Mouse (Mus musculus) urinary bladder, postnatal 4 days (tissue): ENCODE measurements around the gene Nrp2.

Experiments used
- DNase-seq, 2 experiments: peaks; one replicate each; pipeline ENCODE4 v3.0.0; 2021 to 2022; ENCODE audit warnings: low spot score in 2 of 2

The Nrp2 gene

GRCm38 (mm10) chr1:62751011-62752006 is 48.2 kb downstream of the Nrp2 start:
- no peak for DNase-seq

DNA sequence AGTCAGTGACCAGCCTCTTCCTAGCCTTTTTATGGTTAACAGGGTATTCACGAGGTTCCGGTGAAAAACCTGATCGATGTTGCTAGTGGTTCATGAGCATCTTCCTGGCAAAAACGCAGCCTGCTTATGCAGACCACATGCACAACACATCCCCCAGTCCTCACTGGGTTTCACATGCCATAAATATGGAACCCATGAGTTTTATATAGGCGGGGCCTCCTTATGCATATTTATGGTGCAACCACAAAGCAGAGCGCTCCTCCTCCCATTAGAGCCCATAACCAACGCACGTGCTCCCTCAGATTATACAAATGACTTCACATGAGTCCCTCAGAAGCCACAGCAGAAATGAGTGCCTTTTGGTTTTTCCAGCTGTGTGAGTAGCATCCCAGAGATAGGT is 49.0 kb downstream of the Nrp2 start:
- no peak for DNase-seq

- DNase-seq, result no peak
These were observed 49.7 kb downstream of the Nrp2 start for GRCm38 (mm10) chr1:62752661-62753333.

- no peak for DNase-seq
These were observed 51.2 kb downstream of the Nrp2 start for GRCm38 (mm10) chr1:62754066-62754835.

GRCm38 (mm10) chr1:62760086-62760485 is 57.0 kb downstream of the Nrp2 start:
- DNase-seq, result no peak

GRCm38 (mm10) chr1:62760565-62760964 is 57.5 kb downstream of the Nrp2 start:
- DNase-seq, result no peak

DNA sequence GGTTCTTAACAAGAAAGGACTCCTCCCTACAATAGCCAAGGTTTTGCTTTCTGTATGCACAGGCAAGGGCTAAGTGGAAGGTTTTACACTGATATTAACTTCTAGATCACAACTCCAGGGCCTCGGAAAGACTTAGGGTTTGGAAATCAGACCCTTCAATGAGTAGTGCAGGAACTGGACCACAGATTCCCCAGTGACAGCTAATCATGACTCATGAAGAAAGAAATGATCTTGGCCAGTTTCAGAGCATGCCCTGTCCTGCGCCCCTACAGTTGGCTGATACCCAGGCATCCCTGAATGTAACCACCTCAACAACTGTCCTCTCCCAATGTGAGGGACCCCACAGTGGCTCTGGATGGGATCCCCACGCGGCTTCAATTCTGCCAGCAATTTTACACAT is 60.7 kb downstream of the Nrp2 start:
- no peak for DNase-seq

DNA sequence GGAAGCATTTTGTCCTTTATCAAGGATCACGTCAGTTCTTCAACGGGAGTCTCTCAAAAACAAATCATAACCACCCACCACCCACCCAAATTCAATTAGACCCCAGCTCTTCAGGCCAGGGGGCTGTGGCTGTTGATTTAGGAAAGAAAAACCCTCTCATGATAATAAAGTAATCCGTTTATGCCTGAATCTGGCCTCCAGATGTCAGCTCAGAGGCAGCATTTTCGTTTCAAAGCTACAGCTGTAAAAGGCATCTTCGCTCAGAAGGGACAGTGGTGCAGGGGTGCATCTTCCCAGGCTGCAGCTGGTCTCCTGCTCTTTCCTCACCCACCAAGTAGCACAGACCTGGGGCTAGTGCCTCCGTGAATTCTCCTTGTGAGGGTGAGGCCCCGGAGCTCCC is 62.1 kb downstream of the Nrp2 start:
- no peak for DNase-seq

DNA sequence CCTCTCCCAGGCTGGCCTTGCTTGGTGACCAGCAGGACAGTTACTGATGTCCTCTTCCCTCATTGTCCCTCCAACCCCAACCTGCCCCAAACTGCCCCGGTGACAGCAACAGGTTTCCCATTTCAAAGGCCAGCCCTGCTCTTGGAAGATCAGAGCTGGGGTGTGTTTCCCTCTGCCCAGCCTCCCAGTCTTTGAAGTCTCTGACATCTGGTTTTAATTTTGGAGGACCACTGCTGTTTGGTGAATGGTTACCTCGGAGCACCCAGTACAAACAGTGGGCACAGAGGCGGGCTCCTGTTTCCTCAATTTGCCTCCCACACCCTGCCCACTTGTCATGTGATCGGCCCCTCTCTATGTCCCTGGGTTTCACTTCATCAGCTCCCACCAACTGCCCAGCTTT is 63.7 kb downstream of the Nrp2 start:
- DNase-seq, result no peak

DNA sequence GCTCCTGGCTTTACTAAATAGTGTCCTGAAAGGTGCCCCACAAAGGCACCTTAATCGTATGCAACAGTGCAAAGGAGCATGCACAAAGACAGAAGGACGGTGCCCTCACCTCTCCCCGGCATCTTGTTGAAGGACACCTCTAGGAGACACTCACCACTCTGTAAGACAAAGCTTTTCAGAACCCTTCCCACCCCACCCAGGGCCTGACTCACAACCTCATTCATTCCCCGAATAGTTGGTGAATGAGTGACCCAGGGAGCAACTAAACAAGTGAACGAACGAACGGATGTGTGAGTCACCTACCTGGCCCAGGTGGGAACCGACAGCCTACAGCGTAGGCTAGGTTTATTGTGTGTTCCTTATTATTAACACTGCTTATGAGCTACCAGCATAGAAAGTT is 64.5 kb downstream of the Nrp2 start:
- DNase-seq, result no peak

GRCm38 (mm10) chr1:62770576-62770975 is 67.5 kb downstream of the Nrp2 start:
- no peak for DNase-seq

- DNase-seq, result no peak
These were observed 69.3 kb downstream of the Nrp2 start for GRCm38 (mm10) chr1:62772391-62772790.

DNA sequence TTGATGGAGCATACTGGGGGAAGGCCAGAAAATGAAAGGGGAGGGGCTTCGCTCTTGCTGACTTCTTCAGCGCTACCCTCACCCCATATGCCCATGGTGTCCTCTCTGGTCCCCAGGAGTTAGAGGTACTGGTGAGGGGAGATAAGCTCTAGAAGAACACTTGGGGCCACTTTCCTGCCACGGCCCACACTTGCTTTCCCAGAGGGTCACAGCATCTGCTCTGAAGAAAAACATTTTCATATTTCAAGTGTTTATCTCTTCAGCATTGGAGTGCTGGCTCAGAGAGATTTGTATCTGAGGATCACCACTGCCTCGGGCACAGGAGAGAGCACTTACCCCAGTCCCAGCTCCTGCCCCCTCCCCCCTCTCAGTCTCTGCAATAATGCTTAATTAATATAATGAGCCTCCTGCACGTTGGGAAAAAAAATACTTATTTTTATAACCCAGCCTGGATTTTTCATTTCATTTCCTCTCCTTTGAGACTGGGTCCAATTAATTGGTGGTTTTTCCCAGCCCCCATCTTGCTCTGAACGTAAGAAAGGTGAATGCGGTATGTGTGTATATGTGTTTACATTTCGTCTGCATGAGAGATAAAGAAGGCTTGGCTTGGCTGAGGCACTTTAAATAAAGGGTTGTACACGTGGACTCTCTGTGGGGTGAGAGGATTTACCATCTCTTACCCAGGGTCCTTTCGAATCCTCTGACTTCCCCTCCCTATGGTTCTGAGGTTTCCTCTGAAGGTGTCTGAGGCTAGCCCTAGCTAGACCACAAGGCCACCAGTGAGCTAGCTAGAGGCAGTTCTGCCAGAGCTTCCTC is 70.2 kb downstream of the Nrp2 start:
- DNase-seq, result no peak

DNA sequence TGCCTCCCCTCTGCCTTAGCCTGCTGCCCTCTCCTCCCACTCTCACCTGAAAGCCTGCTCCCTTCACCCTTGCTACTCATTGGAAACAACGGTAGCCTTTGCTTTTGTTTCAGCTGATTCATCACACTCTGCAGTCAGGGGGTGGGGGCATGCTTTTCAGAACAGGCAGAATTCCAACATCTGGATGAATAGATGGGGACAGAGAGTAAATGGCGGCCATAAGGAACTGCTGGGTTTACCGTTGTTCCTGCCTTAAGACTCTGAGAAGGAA is 70.8 kb downstream of the Nrp2 start:
- no peak for DNase-seq

- no peak for DNase-seq
These were observed 71.5 kb downstream of the Nrp2 start for GRCm38 (mm10) chr1:62774288-62775218.

- no peak for DNase-seq
These were observed 74.5 kb downstream of the Nrp2 start for GRCm38 (mm10) chr1:62777320-62778235.

DNA sequence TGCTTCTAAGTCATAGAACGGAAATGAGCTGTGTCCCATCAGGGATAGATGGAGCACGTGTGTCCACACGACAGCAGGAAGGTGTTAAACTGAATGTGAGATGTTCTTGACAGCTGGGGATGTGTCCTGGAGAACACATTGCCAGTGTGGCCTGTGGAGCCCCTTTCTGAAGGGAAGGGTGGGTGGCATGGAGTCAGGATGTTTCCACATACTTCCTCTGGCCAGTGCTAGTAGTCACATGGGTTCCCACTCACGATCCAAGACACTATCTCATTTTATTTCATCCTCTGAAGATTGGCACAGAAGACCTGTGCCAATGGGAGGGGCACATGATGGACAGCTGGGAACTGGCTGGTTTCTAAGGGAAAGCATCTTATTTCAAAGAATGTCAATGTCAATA is 75.8 kb downstream of the Nrp2 start:
- DNase-seq, result no peak

GRCm38 (mm10) chr1:62780068-62780761 is 77.1 kb downstream of the Nrp2 start:
- DNase-seq, result no peak

DNA sequence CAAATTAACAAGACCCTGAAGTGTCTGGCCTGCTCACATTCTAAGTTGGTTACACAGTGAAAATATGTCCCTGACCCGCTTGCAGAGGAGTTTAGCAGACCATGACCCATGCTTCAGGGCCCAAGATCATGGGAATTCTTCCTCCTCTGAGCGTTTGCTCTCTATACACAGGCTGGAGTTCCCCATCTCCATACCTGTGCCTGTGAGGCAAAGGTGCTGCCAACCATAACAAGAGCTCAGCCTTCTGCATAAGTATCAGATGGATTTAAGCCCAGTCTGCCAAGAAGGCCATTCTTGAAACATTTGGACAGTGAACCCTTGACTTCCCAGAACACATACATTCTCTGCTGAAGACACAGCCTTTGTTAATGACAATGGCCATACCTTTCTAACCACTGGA is 79.1 kb downstream of the Nrp2 start:
- no peak for DNase-seq
